Mouse (Mus musculus): ENCODE data around the gene Palm2. TPM values are rescaled to one million over a fixed set of nuclear protein-coding genes. Genes with fewer than 3 reads are reported as not detected.

Gene Palm2
- polyA plus RNA-seq, 1 experiment from 2014 or later = 7.0 TPM

DNA sequence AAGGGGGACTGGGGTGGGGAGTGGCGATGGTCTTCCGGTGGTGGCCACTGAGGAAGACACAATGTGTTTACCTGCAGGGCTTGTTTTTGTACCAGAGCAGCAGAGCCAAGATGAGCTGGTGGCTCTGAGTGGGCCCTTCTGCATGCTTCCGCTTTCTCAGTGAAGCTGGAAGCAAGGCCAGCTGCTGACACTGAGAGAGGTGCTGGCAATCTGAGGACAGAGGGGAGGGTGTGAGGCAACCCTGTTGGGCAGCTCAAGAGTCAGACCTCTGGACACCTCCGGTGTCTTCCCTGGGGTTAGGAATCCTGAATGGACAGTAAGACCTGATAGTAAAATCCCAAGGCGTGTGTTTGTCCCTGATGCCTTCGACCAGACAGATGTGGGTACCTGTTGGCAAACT lies 165.9 kb downstream of the Palm2 start:
- Histone ChIP-seq H3K4me1 (ENCODE audit: control insufficient read depth, insufficient read depth, low read length) (no peaks in the 10 kb centered on the region), H3K27ac (replicated peaks; ENCODE audit: low read depth, low read length) (no peak overlapping the region), H3K4me3 (ENCODE audit: low read depth, low read length) (no peak overlapping the region), H3K36me3 (replicated peaks; ENCODE audit: control insufficient read depth, insufficient read depth, low read depth, low read length) (no peaks in the 10 kb centered on the region), H3K4me2 (ENCODE audit: low read depth, low read length) (no peak overlapping the region), H3K27me3 (ENCODE audit: control insufficient read depth, insufficient read depth, low read length) (no peaks in the 10 kb centered on the region), H3K9me3 (replicated peaks; ENCODE audit: control insufficient read depth, low read length) (no peaks in the 10 kb centered on the region), H3K9ac (replicated peaks; ENCODE audit: low read length) (no peak overlapping the region)
- ATAC-seq (replicated peaks; ENCODE audit: insufficient number of reproducible peaks, low FRiP score, low TSS enrichment, low read depth) (no peak), DNase-seq (ENCODE audit: low spot score) (no peak)
- WGBS = 97% methylated on average over 6 of the region's 6 CpGs

DNA sequence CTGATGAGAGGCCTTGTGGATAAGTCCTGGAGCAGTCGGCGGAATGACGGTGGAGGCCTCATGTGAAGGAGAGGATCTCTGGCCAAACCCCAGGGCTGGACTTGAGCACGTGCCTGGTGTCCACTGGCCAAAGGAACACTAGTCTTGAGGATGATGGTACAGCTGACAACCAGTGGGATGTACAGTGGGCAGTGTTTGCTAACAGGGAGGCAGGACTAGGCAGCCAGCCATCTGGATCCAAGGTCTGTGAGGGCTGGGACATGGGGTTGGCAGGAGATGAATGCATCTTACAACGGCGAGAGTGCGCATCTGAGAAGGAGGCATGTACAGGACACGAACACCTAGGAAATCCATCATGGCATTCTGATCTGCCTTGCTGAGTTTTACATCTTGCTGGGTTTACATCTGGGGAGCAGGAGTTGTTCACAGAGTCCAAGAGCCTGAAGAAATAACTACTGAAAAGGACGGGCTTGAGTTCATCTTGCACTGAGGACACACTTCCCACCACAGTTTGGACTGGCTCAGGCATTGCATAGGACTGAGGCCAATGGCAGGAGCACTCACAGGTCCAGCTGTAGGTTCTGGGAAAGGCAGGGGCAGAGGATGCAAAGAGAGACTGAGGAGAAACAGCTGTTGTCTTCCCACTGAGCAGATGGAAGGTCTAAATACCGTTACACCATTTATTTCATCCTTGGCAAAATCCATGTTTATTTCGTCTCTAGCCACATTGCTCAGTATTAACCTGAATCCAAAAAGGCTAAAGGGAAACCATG lies 166.8 kb downstream of the Palm2 start:
- no peak overlapping the region for H3K4me3 ChIP-seq (ENCODE audit: low read depth, low read length)
- H3K4me2 ChIP-seq (ENCODE audit: low read depth, low read length) = no peak overlapping the region
- 93% methylated on average over 11 of the region's 11 CpGs for WGBS
- no peaks in the 10 kb centered on the region for H3K4me1 ChIP-seq (ENCODE audit: control insufficient read depth, insufficient read depth, low read length)
- no peaks in the 10 kb centered on the region for H3K36me3 ChIP-seq (replicated peaks; ENCODE audit: control insufficient read depth, insufficient read depth, low read depth, low read length)
- H3K9me3 ChIP-seq (replicated peaks; ENCODE audit: control insufficient read depth, low read length) = no peaks in the 10 kb centered on the region
- H3K9ac ChIP-seq (replicated peaks; ENCODE audit: low read length) = no peak overlapping the region
- H3K27ac ChIP-seq (replicated peaks; ENCODE audit: low read depth, low read length) = no peak overlapping the region
- ATAC-seq (replicated peaks; ENCODE audit: insufficient number of reproducible peaks, low FRiP score, low TSS enrichment, low read depth) (no peak), DNase-seq (ENCODE audit: low spot score) (no peak)
- no peaks in the 10 kb centered on the region for H3K27me3 ChIP-seq (ENCODE audit: control insufficient read depth, insufficient read depth, low read length)

DNA sequence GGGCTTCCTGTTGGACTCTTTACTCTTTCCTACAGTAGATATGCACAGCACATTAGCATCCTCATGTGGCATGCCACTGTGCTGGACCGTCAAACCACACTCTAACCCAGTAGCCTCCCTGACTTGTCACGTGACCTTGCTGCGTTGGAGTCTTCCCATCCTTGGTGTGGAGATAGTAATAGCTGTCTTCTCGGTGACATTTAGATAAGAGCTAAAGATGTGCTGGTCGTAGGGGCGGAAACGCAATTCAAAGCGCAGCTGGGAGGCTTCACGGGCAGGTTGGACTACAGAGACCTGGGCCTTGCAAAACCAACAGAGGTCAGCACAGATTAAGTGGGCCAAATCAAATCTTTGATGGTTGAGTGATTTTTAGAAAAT lies 167.4 kb downstream of the Palm2 start:
- no peak overlapping the region for H3K9ac ChIP-seq (replicated peaks; ENCODE audit: low read length)
- ATAC-seq (replicated peaks; ENCODE audit: insufficient number of reproducible peaks, low FRiP score, low TSS enrichment, low read depth) = no peak
- no peak overlapping the region for H3K27ac ChIP-seq (replicated peaks; ENCODE audit: low read depth, low read length)
- H3K36me3 ChIP-seq (replicated peaks; ENCODE audit: control insufficient read depth, insufficient read depth, low read depth, low read length) = no peaks in the 10 kb centered on the region
- H3K4me2 ChIP-seq (ENCODE audit: low read depth, low read length) = no peak overlapping the region
- H3K9me3 ChIP-seq (replicated peaks; ENCODE audit: control insufficient read depth, low read length) = no peaks in the 10 kb centered on the region
- DNase-seq (ENCODE audit: low spot score) = no peak
- WGBS = 77% methylated on average over 9 of the region's 9 CpGs
- H3K4me1 ChIP-seq (ENCODE audit: control insufficient read depth, insufficient read depth, low read length) = no peaks in the 10 kb centered on the region
- H3K4me3 ChIP-seq (ENCODE audit: low read depth, low read length) = no peak overlapping the region
- H3K27me3 ChIP-seq (ENCODE audit: control insufficient read depth, insufficient read depth, low read length) = no peaks in the 10 kb centered on the region

GRCm38 (mm10) chr4:57601903-57602617 lies 168.0 kb downstream of the Palm2 start:
- Histone ChIP-seq H3K4me2 (ENCODE audit: low read depth, low read length) (no peak overlapping the region), H3K4me1 (ENCODE audit: control insufficient read depth, insufficient read depth, low read length) (no peaks in the 10 kb centered on the region), H3K27me3 (ENCODE audit: control insufficient read depth, insufficient read depth, low read length) (no peaks in the 10 kb centered on the region), H3K27ac (replicated peaks; ENCODE audit: low read depth, low read length) (no peak overlapping the region), H3K36me3 (replicated peaks; ENCODE audit: control insufficient read depth, insufficient read depth, low read depth, low read length) (no peaks in the 10 kb centered on the region), H3K9me3 (replicated peaks; ENCODE audit: control insufficient read depth, low read length) (no peaks in the 10 kb centered on the region), H3K4me3 (ENCODE audit: low read depth, low read length) (no peak overlapping the region), H3K9ac (replicated peaks; ENCODE audit: low read length) (no peak overlapping the region)
- ATAC-seq (replicated peaks; ENCODE audit: insufficient number of reproducible peaks, low FRiP score, low TSS enrichment, low read depth) (no peak), DNase-seq (ENCODE audit: low spot score) (no peak)
- 86% methylated on average over 10 of the region's 10 CpGs for WGBS

DNA sequence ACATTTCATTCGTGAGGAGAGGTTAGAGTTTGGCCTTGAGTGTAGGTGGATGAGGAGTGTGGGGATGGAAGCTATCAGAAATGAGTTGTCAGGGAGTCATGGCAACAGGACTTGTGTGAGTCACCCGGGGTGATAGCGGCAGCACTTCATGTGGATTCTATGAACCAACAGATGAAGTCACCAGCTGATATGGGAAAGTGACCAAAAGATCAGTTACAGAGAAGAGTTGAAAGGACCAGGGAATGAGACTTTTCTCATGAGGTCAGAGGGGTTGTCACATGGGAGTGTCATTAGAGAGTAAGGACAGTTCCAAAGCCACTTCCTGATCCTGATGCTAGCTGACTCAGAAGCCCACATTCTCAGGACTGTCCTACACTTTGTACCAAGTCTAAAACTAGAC lies 172.2 kb downstream of the Palm2 start:
- Histone ChIP-seq H3K27me3 (ENCODE audit: control insufficient read depth, insufficient read depth, low read length) (no peaks in the 10 kb centered on the region), H3K4me1 (ENCODE audit: control insufficient read depth, insufficient read depth, low read length) (no peaks in the 10 kb centered on the region), H3K4me2 (ENCODE audit: low read depth, low read length) (no peak overlapping the region), H3K4me3 (ENCODE audit: low read depth, low read length) (no peak overlapping the region), H3K27ac (replicated peaks; ENCODE audit: low read depth, low read length) (no peak overlapping the region), H3K9me3 (replicated peaks; ENCODE audit: control insufficient read depth, low read length) (no peaks in the 10 kb centered on the region), H3K36me3 (replicated peaks; ENCODE audit: control insufficient read depth, insufficient read depth, low read depth, low read length) (no peaks in the 10 kb centered on the region), H3K9ac (replicated peaks; ENCODE audit: low read length) (no peak overlapping the region)
- ATAC-seq (replicated peaks; ENCODE audit: insufficient number of reproducible peaks, low FRiP score, low TSS enrichment, low read depth) (no peak), DNase-seq (ENCODE audit: low spot score) (no peak)
- WGBS = 83% methylated on average over 3 of the region's 3 CpGs

DNA sequence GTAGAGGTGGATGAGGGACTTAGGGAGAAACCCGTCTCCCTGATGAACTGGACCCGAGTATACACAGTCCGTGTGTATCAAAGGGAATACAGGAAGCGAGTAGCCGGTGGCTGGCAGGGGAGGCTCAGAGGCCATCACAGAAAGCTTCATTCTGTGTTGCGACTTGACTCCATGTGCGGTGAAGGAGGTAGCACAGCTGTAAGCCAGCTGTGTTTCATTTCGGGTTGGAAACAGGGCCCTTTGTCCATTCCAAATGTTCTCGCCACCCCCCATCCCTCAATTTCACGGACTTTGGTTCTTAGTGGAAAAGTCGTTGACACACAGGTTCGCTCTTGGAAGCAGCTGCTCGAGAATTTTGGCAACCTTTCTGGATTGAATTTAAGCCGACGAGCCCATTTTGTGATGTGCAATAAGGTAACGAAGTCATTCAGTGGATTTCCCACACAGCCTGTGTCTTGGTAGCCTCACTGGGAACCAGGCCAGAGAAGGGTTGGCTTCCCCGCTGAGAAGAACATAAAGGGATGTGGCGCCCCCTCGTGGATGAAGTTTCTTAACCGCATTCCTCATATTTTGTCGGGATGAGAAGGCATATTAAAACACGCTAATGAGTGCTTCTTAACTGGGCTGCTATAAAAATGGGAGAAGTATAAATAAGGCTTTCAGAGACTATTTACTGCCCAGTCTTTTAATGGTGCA lies 173.3 kb downstream of the Palm2 start:
- Histone ChIP-seq H3K9ac (replicated peaks; ENCODE audit: low read length) (0 out of 2 replicates have a peak overlapping the region, but pooled peaks have one; percentile 2), H3K4me3 (ENCODE audit: low read depth, low read length) (no peak overlapping the region), H3K9me3 (replicated peaks; ENCODE audit: control insufficient read depth, low read length) (no peaks in the 10 kb centered on the region), H3K27me3 (ENCODE audit: control insufficient read depth, insufficient read depth, low read length) (no peaks in the 10 kb centered on the region), H3K36me3 (replicated peaks; ENCODE audit: control insufficient read depth, insufficient read depth, low read depth, low read length) (no peaks in the 10 kb centered on the region), H3K4me1 (ENCODE audit: control insufficient read depth, insufficient read depth, low read length) (0 out of 2 replicates have a peak, but pooled peaks cover 2% of the 10 kb centered on the region), H3K4me2 (ENCODE audit: low read depth, low read length) (no peak overlapping the region), H3K27ac (replicated peaks; ENCODE audit: low read depth, low read length) (peak overlapping the region; percentile 56; the same call in 1 of the 2 replicates)
- ATAC-seq (replicated peaks; ENCODE audit: insufficient number of reproducible peaks, low FRiP score, low TSS enrichment, low read depth) (no peak), DNase-seq (ENCODE audit: low spot score) (peak; percentile 95)
- 18% methylated on average over 22 of the region's 22 CpGs for WGBS

- Histone ChIP-seq H3K4me1 (ENCODE audit: control insufficient read depth, insufficient read depth, low read length) (peaks cover 2% of the 10 kb centered on the region; the same call in 1 of the 2 replicates), H3K27me3 (ENCODE audit: control insufficient read depth, insufficient read depth, low read length) (no peaks in the 10 kb centered on the region), H3K9ac (replicated peaks; ENCODE audit: low read length) (no peak overlapping the region), H3K9me3 (replicated peaks; ENCODE audit: control insufficient read depth, low read length) (no peaks in the 10 kb centered on the region), H3K4me2 (ENCODE audit: low read depth, low read length) (peak overlapping the region; percentile 30), H3K36me3 (replicated peaks; ENCODE audit: control insufficient read depth, insufficient read depth, low read depth, low read length) (no peaks in the 10 kb centered on the region), H3K4me3 (ENCODE audit: low read depth, low read length) (no peak overlapping the region), H3K27ac (replicated peaks; ENCODE audit: low read depth, low read length) (peak overlapping the region; percentile 85)
- DNase-seq (ENCODE audit: low spot score) = peak; percentile 91
- peak; percentile 84 for ATAC-seq (replicated peaks; ENCODE audit: insufficient number of reproducible peaks, low FRiP score, low TSS enrichment, low read depth)
- WGBS = 18% methylated on average over 16 of the region's 17 CpGs
These were observed 177.4 kb downstream of the Palm2 start for GRCm38 (mm10) chr4:57611303-57612077.

All from embryonic facial prominence, embryonic 11.5 days (tissue).